Mouse (Mus musculus) megakaryocyte, embryonic 14.5 days (primary cell): ENCODE results near the gene Pde6c. TPM values are rescaled to one million over a fixed set of nuclear protein-coding genes. Genes with fewer than 3 reads are reported as not detected.

ENCODE experiments used
- H3K27me3 ChIP-seq: replicated peaks from 2 replicates; pipeline ENCODE3; 2012; ENCODE audit warnings: inconsistent platforms
- H3K36me3 ChIP-seq: replicated peaks from 2 replicates; pipeline ENCODE3; 2012; ENCODE audit warnings: low read length, inconsistent platforms, mixed read lengths
- H3K4me1 ChIP-seq: 2 replicates; pipeline ENCODE4 v1.6.1; 2012; ENCODE audit warnings: inconsistent platforms
- H3K4me3 ChIP-seq: replicated peaks from 2 replicates; pipeline ENCODE3; 2012; ENCODE audit warnings: moderate library complexity, mild to moderate bottlenecking, inconsistent platforms
- H3K9me3 ChIP-seq: 2 replicates; pipeline ENCODE4 v1.6.1; 2012; ENCODE audit warnings: inconsistent platforms
- FLI1 ChIP-seq: IDR thresholded peaks from 2 replicates; pipeline ENCODE4 v1.6.1; 2012; ENCODE audit warnings: low read length, inconsistent platforms, mixed read lengths
- GATA1 ChIP-seq: IDR thresholded peaks from 3 replicates; pipeline ENCODE4 v1.6.1; 2012; ENCODE audit warnings: mixed read lengths, low read length, inconsistent platforms, borderline replicate concordance
- polyA plus RNA-seq: library from polyadenylated mRNA; stranded (reverse); fragments of >175 nt; gene quantifications from 2 replicates; pipeline ENCODE4 v1.2.3, GENCODE M21; 2012; ENCODE audit warnings: low replicate concordance; ENCODE audit not compliant: insufficient read depth

Pde6c gene
- not detected in 2 replicates for polyA plus RNA-seq

GRCm38 (mm10) chr19:38132481-38132880, at the start of gene Pde6c:
Pde6c (plus strand) TSS chr19:38132781.
- Histone ChIP-seq H3K9me3 (peaks cover 5% of the 10 kb centered on the region; the same call in 1 of the 2 replicates), H3K4me3 (no peak within 1 kb of the TSS), H3K27me3 (peaks cover 43% of the 10 kb centered on the region), H3K4me1 (no peaks in the 10 kb centered on the region), H3K36me3 (no peaks in the 10 kb centered on the region)
- TF ChIP-seq FLI1 (no peak), GATA1 (no peak)

GRCm38 (mm10) chr19:38082931-38083525, 49.6 kb upstream of the Pde6c start:
- Histone ChIP-seq H3K36me3 (no peaks in the 10 kb centered on the region), H3K9me3 (peaks cover 4% of the 10 kb centered on the region), H3K4me3 (no peak overlapping the region), H3K27me3 (peaks cover 38% of the 10 kb centered on the region), H3K4me1 (peaks cover 3% of the 10 kb centered on the region; the same call in 1 of the 2 replicates)
- no peak for TF ChIP-seq FLI1
- no peak for TF ChIP-seq GATA1

- Histone ChIP-seq H3K9me3 (peaks cover 6% of the 10 kb centered on the region), H3K36me3 (no peaks in the 10 kb centered on the region), H3K4me1 (peaks cover 3% of the 10 kb centered on the region; the same call in 1 of the 2 replicates), H3K27me3 (peaks cover 31% of the 10 kb centered on the region), H3K4me3 (no peak overlapping the region)
- TF ChIP-seq GATA1 (no peak), FLI1 (no peak)
Measured at GRCm38 (mm10) chr19:38085841-38086240, 46.7 kb upstream of the Pde6c start.

GRCm38 (mm10) chr19:38086948-38087551, 45.5 kb upstream of the Pde6c start:
- TF ChIP-seq FLI1 (no peak), GATA1 (no peak)
- Histone ChIP-seq H3K4me1 (peaks cover 7% of the 10 kb centered on the region; the same call in 1 of the 2 replicates), H3K4me3 (no peak overlapping the region), H3K36me3 (no peaks in the 10 kb centered on the region), H3K27me3 (peaks cover 28% of the 10 kb centered on the region), H3K9me3 (peaks cover 6% of the 10 kb centered on the region)

- TF ChIP-seq GATA1 (no peak), FLI1 (no peak)
- H3K27me3 ChIP-seq, result peaks cover 31% of the 10 kb centered on the region
- no peaks in the 10 kb centered on the region for H3K36me3 ChIP-seq
- H3K4me1 ChIP-seq, result peaks cover 10% of the 10 kb centered on the region; the same call in 1 of the 2 replicates
- H3K4me3 ChIP-seq, result no peak overlapping the region
- peaks cover 6% of the 10 kb centered on the region for H3K9me3 ChIP-seq
Measured at GRCm38 (mm10) chr19:38089358-38089757, 43.2 kb upstream of the Pde6c start.

- peaks cover 6% of the 10 kb centered on the region for H3K9me3 ChIP-seq
- H3K4me1 ChIP-seq, result peaks cover 14% of the 10 kb centered on the region
- peaks cover 38% of the 10 kb centered on the region for H3K27me3 ChIP-seq
- no peak overlapping the region for H3K4me3 ChIP-seq
- TF ChIP-seq GATA1, result no peak
- no peak for TF ChIP-seq FLI1
- H3K36me3 ChIP-seq, result no peaks in the 10 kb centered on the region
Measured at GRCm38 (mm10) chr19:38091512-38091985, 41.0 kb upstream of the Pde6c start.

- TF ChIP-seq FLI1 (no peak), GATA1 (no peak)
- no peaks in the 10 kb centered on the region for H3K36me3 ChIP-seq
- no peaks in the 10 kb centered on the region for H3K9me3 ChIP-seq
- H3K4me3 ChIP-seq, result no peak overlapping the region
- peaks cover 20% of the 10 kb centered on the region for H3K4me1 ChIP-seq
- H3K27me3 ChIP-seq, result peaks cover 70% of the 10 kb centered on the region
Measured at GRCm38 (mm10) chr19:38096231-38096630, 36.4 kb upstream of the Pde6c start.

- Histone ChIP-seq H3K27me3 (peaks cover 72% of the 10 kb centered on the region), H3K4me1 (peaks cover 16% of the 10 kb centered on the region), H3K9me3 (no peaks in the 10 kb centered on the region), H3K36me3 (no peaks in the 10 kb centered on the region), H3K4me3 (peak within 1 kb of the TSS; percentile 86)
- TF ChIP-seq GATA1, result no peak
- no peak for TF ChIP-seq FLI1
Measured at GRCm38 (mm10) chr19:38096858-38097758, 35.5 kb upstream of the Pde6c start, which contains the start of gene Ffar4. Ffar4 (plus strand) TSS chr19:38097071.

- Histone ChIP-seq H3K9me3 (peaks cover 3% of the 10 kb centered on the region; the same call in 1 of the 2 replicates), H3K36me3 (no peaks in the 10 kb centered on the region), H3K4me1 (no peaks in the 10 kb centered on the region), H3K27me3 (peaks cover 22% of the 10 kb centered on the region), H3K4me3 (no peak overlapping the region)
- TF ChIP-seq FLI1 (no peak), GATA1 (no peak)
Measured at GRCm38 (mm10) chr19:38107871-38108270, 24.7 kb upstream of the Pde6c start.
